Mouse (Mus musculus) CD4-positive, CD25-positive, alpha-beta regulatory T cell, adult 4 months (primary cell): ENCODE results near the gene Setd1b. TPM values are rescaled to one million over a fixed set of nuclear protein-coding genes. Genes with fewer than 3 reads are reported as not detected.
"Not testable (repeated sequence)": the region's sequence is repeated elsewhere in the genome, so short reads cannot be mapped to it uniquely, and the experiment has no call there.

Experiments used
- ATAC-seq: one replicate; pipeline ENCODE4 v1.8.0; 2017
- polyA plus RNA-seq, 2 experiments: library from polyadenylated mRNA; unstranded; fragments of 100-300 nt; shearing (Covaris generic); gene quantifications; one replicate each; pipeline ENCODE4 v1.2.1; 2017

Setd1b gene
- polyA plus RNA-seq, 2 experiments from 2014 or later, result 17.1 to 20.8 TPM

DNA sequence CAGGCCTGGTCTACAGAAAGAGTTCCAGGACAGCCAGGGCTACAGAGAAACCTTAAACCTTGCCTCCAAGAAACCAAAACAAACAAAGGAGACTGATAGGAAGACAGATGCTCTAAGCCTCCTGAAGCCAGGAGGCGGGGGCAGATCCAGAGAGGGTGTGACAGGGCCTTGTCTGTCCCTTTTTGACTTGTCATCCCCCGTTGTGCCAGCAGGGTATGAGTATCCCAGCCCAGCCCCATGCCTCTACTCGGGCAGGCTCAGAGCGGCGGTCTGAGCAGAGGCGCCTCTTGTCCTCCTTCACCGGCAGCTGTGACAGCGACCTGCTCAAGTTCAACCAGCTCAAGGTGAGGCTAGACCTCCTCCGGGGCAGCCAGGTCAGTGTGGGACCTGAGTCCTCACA, 20.9 kb downstream of the Setd1b start:
- no peak for ATAC-seq

DNA sequence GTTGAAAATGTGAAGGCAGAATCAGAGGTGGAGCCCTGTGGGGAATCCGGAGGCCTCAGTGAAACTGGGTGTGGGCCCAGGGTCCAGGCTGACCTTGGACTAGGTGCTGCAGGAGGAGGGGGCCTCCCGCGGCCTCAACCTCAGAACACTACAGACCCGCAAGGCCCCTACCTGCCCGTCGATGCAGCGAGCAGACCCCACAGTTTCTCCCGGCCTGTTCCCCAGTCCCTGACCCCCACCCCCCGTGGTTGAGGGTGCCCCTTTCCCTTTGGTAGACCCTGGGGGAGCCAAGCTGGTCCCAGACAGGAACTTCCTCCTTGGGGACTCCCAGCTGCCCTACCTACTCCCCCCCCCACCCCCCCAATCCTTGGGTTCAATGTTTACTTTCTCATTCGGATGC, 24.4 kb downstream of the Setd1b start:
- no peak for ATAC-seq

DNA sequence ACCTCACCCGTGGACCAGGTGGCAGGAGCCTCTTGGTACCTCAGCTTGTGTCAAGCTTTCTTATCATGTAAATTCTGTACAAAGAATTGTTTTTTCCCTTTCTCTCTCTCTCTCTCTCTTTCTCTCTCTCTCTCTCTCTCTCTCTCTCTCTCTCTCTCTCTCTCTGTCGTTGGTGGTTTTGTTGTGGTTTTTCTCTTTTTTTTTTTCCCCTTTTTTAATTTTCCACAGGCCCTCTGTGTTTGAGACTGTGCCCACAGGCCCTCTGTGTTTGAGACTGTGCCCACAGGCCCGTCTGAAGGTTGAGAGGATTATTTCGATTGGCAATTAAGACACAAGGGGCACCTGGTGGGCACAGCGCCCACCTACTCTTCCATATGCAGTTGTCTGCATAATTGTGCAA, 25.6 kb downstream of the Setd1b start:
- ATAC-seq, result peak; percentile 27

DNA sequence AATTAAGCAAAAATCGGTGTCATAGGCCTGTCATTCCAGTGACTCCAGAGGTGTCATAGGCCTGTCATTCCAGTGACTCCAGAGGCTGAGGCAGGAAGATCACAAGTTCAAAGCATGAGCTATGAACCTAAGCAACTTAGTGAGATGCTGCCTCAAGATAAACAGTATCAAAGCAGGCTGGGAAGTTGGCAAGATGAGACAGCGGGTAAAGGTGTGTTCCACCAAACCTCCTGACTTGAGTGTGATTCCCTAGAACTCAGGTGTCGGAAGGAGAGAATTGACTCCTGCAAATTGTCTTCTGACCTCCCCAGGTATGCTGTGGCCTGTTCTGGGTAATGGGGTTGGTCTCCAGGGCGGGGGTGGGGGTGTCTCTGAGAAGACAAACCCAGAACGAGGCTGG, 27.3 kb downstream of the Setd1b start, which contains the start of gene Psmd9:
Gene Psmd9, plus strand, starts transcription at position 130 of the 400 bp plus-strand sequence.
- no peak for ATAC-seq

DNA sequence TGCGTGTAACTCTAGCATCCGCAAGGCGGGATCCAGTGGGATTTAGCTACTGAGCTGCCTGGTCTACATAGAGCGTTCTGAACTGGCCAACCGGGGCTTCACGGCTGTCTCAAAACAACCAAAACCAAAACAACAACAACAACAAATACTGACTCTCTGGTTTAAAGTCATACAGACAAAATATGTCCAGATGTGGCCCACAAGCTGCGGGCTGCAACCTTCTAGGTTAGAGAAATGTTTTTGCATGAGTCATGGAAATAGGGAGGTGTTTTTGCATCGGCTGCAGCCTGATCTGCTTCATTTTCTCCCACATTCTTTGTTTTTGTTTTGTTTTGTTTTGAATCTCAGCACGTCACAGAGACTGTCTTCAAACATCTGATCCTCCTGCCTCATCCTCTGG, 28.4 kb downstream of the Setd1b start:
- ATAC-seq, result no peak

DNA sequence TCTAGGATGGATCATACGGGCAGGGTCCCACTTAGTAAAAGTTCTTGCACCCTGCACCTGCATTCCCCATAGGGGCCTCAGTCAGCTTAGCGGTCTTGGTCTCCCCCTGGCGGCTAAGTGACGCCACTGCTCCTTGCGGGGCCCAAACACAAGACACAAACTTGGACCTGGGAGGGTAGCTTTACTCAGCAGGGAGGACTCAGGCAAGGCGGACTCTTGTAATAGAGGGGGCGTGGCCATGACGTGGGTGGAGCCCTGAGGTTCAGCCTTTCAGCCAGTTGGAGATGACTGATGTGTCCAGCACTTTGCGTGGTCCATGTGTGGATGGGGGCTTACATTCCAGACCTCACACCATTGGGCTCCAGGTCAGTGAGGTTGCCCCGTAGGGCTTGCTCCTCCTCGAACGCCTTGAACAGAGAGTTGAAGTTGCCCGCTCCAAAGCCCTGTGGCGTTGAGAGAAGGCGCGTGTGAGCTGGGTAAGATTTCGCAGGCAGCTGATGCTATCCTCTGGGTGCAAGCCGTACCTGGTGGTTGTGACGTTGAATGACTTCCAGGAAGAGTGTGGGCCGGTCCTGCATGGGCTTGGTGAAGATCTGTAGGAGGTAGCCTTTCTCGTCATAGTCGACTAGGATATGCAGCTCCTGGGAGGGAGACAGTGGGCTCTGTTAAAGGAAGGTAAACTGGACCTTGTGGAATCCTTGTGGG, 29.8 kb downstream of the Setd1b start:
- peak; percentile 72 for ATAC-seq

DNA sequence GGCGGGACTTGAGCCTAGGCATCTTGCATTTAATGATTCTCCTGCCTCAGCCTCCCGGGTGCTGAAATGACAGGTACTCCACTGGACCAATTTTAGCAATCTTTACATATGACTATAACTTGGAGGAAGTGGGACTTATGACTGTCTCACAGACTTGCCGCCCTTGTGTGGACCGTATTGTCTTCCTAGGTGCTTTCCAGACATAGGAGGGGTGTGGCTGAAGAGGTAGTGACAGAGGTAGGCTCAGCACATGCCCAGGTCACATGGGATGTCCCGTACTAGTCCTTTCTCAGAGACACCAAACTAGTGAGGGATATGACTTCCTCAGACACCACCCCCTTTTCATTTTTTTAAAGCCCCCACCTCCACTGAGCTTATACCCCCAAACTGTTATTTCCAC, 36.8 kb downstream of the Setd1b start:
- ATAC-seq, result peak; percentile 34

DNA sequence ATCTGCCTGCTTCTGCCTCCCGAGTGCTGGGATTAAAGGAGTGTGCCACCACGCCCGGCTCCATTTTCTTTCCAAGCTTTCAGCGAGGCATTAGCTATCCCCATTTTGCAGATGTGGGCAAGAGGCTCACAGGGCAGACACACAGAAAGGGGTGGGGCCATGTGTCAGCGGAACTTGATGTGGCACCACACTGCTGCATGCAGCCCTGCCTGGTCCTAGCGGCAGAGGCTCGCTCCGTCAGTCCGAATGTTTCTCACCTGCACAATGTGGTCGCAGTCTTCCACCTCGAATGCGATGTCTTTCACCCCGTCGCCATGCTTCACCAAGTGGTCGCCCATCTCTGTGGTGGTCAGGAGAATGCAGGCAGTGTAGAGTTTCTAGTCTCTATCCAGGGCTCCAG, 38.4 kb downstream of the Setd1b start:
- no peak for ATAC-seq

DNA sequence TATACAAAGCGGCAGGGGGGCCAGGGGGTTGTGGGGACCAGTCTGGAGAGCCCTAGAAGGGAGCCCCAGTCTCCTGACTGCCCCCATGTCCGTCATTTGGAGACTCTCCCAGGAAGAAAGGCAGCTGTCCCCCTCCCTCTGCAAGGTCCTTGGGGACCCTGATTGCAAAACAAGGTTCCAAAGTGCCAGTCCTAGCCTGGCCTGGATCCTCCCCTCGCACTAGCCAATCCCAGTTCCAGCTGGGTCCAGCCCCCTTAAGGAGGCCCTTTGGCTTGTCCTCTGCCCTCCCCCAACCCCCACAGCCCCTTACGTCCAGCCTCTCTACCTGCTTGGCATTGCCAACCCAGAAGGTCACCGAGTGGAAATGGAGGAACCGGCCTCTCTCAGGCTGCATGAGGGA, 39.5 kb downstream of the Setd1b start:
- ATAC-seq, result no peak

DNA sequence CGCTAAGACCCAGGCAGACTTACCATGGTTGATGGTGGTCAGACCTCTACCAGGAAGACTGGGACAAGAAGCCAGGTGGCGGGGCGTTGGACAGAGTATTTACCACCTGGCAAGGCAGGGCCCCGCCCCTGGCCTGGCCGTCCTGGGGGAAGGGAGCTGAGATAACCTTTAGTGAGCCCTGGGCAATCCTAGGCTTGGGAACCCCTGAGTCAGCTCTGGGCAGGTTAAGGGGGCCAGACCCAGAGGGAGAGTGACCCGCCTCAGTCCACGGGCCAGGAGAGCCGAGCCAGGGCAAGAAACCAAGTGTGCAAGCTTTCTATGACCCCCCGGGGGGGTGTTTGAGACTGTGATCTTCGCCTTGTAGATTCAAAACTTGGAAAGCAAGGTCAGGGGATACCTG, 40.7 kb downstream of the Setd1b start, which contains the start of gene Hpd:
Gene Hpd, minus strand, starts transcription at position 77 of the 400 bp plus-strand sequence.
- ATAC-seq, result no peak

DNA sequence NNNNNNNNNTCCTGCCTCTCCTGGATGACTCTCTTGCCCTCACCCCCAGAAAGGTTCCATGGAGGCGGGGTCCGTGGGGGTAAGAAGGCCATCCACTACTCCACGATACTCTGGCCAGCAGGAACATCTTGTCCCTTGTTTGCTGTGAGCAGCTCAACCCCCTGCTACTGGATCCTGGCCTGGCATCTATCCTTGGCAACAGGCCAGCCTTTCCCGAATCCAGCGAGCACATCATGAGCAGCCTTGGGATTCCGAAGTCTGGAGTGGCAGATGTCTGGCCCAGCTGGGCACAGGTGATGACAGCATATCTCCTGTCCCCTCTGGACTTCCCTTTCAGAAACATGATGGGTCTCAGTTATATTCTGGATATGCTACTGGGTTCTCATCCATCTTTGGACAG, 44.0 kb downstream of the Setd1b start:
- no peak for ATAC-seq

DNA sequence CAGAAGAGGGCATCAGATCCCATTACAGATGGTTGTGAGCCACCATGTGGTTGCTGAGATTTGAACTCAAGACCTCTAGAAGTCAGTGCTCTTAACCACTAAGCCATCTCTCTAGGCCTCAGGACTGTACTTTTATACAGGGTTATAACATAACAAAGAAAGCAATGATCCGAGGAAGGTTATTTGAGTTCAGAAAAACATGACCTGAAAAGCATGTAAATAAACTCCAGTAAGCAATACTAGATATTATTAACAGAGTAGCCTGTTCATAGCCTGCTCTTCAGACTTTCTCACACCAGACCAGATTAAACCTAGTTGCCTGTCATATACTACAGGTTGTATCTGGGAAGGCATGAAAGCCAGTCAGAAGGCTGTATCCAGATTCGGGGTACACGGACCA, 45.3 kb downstream of the Setd1b start:
- ATAC-seq, result no peak

DNA sequence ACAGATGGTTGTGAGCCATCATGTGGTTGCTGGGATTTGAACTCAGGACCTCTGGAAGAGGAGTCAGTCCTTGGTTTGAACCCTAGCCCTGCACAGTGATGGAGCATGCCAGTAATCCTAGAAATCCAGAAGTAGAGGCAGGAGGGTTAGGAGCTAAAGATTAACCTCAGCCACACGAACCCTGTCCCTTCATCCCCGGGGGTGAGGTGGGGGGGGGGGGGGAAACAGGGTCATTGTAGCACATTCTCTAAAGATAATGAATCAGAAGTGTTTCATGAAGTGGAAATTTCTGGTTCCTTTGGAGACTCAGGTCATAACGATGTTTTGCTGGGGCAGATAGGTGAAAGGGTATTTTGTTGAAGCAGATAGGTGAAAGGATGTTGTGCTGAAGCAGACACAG, 48.9 kb downstream of the Setd1b start:
- no peak for ATAC-seq

DNA sequence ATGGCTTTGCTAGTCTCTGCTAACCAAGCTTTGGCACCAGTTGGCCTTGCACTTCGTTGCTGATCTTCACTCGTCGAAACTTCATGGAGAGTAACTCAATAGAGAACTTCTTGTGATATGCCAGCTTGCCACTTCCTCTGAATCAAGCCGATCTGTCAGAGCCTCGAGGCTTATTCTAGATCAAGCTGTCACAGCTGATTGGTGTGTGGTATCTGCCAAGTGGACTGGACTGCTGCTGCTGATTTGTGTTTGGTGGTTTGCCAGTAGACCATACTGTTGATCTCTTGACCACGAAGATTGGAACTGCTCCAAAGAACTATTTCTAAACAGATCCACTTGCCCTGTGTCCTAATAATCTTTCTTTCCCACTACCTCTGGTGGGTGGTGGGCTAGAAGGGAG, 49.4 kb downstream of the Setd1b start:
- ATAC-seq, result no peak

DNA sequence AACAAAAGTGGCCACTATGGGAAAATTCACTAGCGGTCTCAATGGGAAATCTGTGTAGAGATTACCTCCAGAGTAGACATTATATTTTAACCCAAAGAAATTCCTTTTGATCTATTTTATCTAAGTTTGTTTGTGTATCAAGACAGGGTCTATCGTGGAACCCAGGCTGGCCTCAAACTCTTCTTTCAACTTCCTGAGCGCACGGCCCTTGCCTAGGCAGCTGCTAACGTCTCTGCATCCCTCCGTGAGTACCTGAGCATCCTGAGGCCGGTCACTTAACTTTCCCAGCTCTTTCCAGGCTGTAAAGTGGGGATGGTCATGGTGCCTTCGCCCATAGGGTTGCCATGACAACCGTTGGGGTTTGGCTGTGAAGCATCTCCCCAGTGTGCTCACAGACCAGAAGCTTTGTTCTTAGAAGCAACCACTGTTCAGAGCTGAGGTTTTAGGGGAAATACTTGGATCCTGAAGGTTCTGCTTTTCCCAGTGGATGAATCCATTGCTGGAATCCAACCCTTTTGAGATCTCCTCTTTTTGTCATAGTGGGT, 50.7 kb downstream of the Setd1b start:
- ATAC-seq, result no peak

DNA sequence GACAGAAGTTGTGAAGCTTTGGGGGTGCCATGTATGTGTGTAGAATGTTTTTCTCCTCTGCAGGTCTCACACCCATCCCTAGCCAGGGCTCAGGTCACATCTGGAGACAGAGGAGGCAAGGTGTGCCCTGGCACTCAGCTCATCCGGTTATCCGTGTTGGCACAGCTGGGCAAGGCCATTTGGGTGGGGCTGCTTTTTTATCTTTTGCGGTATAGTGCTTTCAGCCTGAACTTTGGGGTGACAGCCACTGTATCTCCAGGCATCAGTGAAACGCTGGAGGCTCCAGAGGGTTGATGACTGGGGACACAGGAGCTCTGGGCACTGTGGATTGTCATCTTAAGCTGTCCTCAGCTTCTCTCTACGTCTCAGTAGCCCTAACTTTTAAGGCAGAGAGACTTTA, 51.4 kb downstream of the Setd1b start:
- ATAC-seq, result no peak

DNA sequence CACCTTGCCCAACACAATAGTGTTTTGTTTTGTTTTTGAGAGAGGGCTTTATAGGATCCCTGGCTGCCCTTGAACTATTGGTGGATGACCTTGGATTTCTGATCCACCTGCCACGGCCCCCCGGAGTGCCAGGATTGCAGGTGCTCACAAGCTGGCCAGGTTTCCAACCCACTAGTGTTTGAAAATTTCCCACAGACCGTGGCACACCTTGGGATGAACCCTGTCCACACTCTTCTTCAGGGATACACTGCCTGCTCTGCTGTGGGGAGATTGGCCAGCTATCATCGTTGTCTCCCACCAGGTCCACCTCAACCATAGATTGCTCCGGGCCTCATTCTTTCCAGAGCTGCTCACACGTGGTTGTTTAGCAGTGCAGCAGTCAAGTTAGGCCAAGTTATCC, 52.9 kb downstream of the Setd1b start:
- ATAC-seq, result no peak

DNA sequence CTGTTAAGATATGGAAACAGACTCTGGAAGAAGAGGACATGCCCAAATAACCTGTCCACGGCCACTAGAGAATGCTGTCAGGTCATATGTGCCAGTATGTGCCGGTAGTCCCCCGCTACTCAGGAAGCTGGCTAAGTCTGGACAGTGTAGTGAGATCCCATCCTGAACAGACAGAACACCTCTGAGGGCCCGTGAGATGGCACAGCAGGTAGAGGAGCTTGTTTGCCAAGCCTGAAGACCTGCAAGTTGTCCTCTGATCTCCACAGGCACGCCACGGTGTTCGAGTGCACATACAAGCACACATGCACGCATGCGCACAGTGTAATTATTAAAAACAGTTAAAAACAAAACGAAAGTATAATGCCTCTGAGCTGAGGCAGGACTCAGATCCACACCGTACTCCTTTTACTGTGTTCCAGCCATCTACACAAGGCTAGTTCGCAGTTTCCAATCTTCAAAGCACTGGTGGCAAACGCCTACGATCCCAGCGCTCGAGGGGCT, 53.6 kb downstream of the Setd1b start:
- ATAC-seq, result no peak

DNA sequence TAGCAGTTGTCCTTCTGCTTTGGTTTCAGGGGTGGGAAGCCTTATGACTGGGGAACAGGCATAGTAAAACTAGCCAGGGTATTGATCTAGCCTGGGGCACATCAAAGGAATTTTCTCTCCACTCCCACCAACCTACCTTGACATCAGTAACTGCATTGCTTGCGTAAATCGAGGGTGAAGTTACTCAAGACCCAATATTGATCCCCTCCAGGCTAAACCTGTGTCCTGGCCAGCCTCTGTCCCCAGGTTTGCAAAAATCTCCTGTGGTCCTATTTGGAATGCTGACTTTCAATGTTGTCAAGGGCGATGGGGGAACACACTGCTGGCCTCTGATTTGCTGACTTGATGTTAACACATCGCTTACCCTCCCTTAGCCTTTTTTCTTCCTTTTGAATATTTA, 54.8 kb downstream of the Setd1b start:
- ATAC-seq, result no peak

DNA sequence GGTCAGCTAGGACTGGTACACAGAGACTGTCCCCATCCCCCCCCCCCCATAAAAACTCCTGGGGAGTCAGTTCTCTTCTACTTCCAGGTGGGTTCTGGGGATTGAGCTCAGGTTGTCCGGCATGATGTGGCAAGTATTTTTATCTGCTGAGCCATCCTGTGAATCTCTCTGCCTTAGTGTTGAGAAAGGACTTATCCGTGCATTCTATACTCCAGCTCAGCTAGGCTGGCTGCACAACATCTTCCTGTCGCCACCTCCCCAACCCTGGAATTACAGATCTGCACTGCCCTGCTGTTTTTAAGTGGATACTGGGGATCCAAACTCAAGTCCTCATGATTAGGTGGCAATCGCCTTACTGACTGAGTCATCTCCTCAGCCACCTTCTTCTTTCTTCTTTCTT, 56.5 kb downstream of the Setd1b start:
- no peak for ATAC-seq

DNA sequence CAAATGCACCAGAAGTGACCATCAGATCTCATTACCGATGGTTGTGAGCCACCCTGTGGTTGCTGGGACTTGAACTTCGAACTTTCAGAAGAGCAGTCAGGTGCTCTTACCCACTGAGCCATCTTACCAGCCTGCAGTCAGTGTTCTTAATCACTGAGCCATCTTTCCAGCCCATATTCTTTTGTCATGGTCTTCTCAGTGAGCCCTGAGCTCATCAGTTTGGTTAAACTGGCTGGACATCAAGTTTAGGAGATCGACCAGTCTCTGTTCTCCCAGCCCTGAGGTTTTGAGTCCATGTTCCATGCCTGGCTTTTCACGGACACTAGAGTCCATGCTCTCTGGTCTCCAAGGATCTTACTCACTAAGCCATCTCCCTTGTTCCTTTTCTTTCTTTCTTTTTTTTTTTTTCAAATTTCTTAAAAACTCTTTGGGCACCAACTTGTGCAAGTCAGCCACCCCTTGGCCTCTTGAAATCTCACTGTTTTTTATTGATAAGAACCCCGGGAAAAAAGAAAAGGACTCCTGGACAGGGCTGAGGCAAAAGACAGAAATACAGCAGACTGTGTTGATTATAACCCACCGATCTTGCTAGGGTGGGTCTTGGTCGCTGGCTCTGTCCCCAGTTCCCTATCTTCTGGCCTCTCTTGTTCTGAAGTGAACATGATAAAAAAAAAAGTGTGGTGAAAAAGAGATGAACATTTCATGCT, 59.0 kb downstream of the Setd1b start:
- not testable (repeated sequence) for ATAC-seq

DNA sequence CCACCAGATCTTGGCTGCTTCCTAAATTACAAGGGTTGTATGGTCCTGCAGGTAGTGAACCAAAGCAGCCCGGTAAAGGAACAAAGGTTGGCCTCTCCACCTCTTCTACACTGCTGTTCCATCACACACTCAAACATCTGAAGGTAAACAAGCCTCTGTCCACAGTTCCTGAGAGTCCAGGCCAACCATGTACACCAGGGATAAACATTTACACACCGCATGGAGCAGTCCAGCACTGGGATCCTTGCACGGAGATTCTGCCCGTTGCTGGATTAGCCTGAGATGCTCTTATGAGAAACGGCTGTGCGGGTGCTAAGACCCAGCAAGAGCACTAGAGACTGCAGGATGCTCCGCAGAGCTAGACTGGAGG, 59.5 kb downstream of the Setd1b start:
- no peak for ATAC-seq

DNA sequence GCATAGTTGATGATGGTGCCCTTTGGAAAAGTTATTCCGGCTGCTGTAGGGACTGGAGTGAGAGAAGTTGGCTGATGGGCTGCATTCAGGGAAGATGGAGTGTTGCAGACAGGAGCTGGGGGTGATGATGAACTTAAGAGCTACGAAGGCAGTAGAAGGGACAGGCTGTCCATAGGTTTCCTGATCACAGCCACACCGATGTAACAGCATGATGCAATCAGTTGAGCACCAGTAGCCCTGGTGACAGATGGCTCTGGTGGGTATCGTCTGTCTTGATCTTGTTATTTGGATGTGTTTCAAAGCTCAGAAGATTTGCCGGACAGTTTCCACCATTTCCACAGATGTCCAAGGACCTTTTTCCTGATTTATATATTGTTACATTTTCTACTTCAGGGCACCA, 60.0 kb downstream of the Setd1b start:
- no peak for ATAC-seq

DNA sequence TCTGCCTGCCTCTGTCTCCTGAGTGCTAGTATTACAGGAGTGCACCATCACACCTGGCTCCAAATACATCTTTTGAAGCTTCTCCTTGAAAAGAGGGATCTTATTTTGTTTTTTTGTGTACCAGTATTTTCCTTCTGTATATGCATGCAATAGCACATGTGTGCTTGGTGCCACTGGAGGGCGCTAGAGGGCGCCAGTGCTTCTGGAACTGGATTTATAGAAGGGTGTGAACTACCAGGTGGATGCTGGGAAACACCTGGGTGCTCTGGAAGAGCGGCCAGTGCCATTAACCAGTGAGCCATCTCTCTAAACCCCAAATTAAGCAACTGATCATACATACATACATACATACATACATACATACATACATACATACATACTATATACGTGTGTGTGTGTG, 60.8 kb downstream of the Setd1b start:
- not testable (repeated sequence) for ATAC-seq
